In genomic region chr12:16620230-16620629, GRCm38 (mm10) we compare ENCODE assay signal across 24 mouse cellular contexts. TPM values are rescaled to one million over a fixed set of nuclear protein-coding genes. Genes with fewer than 3 reads are reported as not detected.
DNase-seq lines count a peak whose midpoint lies in the region; ATAC-seq and TF ChIP-seq lines count a peak whose summit lies in the region.
"Had no signal": no experiment of that assay in that cellular context is flagged by ENCODE, and none has a peak within 500 bp of the region (broad histone marks: within the 10 kb centered on the region; RNA-seq: fewer than 3 reads in every experiment).

No protein-coding gene starts in this region.

- no peaks in the 10 kb centered on the region for H3K9me3 ChIP-seq in liver, embryonic 11.5 days (ENCODE audit: control insufficient read depth, low read length)
- H3K9me3 ChIP-seq in intestine, embryonic 15.5 days: no peaks in the 10 kb centered on the region
- H3K9me3 ChIP-seq in forebrain, embryonic 12.5 days: no peaks in the 10 kb centered on the region
- H3K9me3 ChIP-seq: forebrain, embryonic 10.5 days; G1E; limb, embryonic 10.5 days; liver, embryonic 13.5 days; midbrain, embryonic 13.5 days; neural tube, embryonic 13.5 days had no signal

- 28% methylated on average over 3 of the region's 3 CpGs for WGBS in liver, adult 2 months
- 73% methylated on average over 3 of the region's 3 CpGs for WGBS in liver, embryonic 11.5 days
- WGBS in intestine, embryonic 15.5 days: 72% methylated on average over 3 of the region's 3 CpGs
- 93% methylated on average over 3 of the region's 3 CpGs for WGBS in forebrain, embryonic 12.5 days

- ATAC-seq in liver, embryonic 11.5 days (replicated peaks; ENCODE audit: low FRiP score): no peak
- ATAC-seq in intestine, embryonic 15.5 days: no peak
- ATAC-seq in forebrain, embryonic 12.5 days (ENCODE audit: low FRiP score): no peak
- ATAC-seq: midbrain, embryonic 13.5 days had no signal

- no peak for TF ChIP-seq CTCF in liver, adult 2 months (IDR thresholded peaks at IDR 0.05; ENCODE audit: low read depth, low read length)

- H3K79me2 ChIP-seq in liver, adult 2 months (ENCODE audit: control insufficient read depth, insufficient read depth, low read length): no peaks in the 10 kb centered on the region

- peak overlapping the region; percentile 80 for H3K27ac ChIP-seq in liver, adult 2 months (replicated peaks; ENCODE audit: insufficient read depth, low read depth, low read length)
- H3K27ac ChIP-seq in liver, embryonic 11.5 days (ENCODE audit: low read depth, low read length): no peak overlapping the region
- no peak overlapping the region for H3K27ac ChIP-seq in intestine, embryonic 15.5 days
- H3K27ac ChIP-seq in forebrain, embryonic 12.5 days: no peak overlapping the region
- H3K27ac ChIP-seq: forebrain, embryonic 10.5 days; layer of hippocampus, adult 2 months; limb, embryonic 10.5 days; liver, embryonic 13.5 days; macrophage; midbrain, embryonic 13.5 days; neural tube, embryonic 13.5 days; stomach, postnatal 0 days had no signal

- H3K9ac ChIP-seq in liver, adult 2 months (ENCODE audit: low read depth, low read length): no peak overlapping the region
- H3K9ac ChIP-seq in liver, embryonic 11.5 days (ENCODE audit: low read depth, low read length): no peak overlapping the region
- H3K9ac ChIP-seq in intestine, embryonic 15.5 days: no peak overlapping the region
- H3K9ac ChIP-seq in forebrain, embryonic 12.5 days: no peak overlapping the region
- H3K9ac ChIP-seq: liver, embryonic 13.5 days; midbrain, embryonic 13.5 days; neural tube, embryonic 13.5 days had no signal

- peaks cover 18% of the 10 kb centered on the region for H3K4me1 ChIP-seq in liver, adult 2 months (ENCODE audit: control insufficient read depth, insufficient read depth, low read length)
- no peaks in the 10 kb centered on the region for H3K4me1 ChIP-seq in liver, embryonic 11.5 days (replicated peaks; ENCODE audit: control insufficient read depth, insufficient read depth, low read length)
- peaks cover 13% of the 10 kb centered on the region for H3K4me1 ChIP-seq in intestine, embryonic 15.5 days (replicated peaks)
- H3K4me1 ChIP-seq in forebrain, embryonic 12.5 days: peaks cover 16% of the 10 kb centered on the region

- H3K4me3 ChIP-seq in liver, adult 2 months (ENCODE audit: insufficient read depth, low read depth, low read length): no peak overlapping the region
- H3K4me3 ChIP-seq in liver, embryonic 11.5 days (ENCODE audit: low read depth, low read length): no peak overlapping the region
- H3K4me3 ChIP-seq in intestine, embryonic 15.5 days (replicated peaks): no peak overlapping the region
- no peak overlapping the region for H3K4me3 ChIP-seq in forebrain, embryonic 12.5 days (replicated peaks)
- H3K4me3 ChIP-seq: forebrain, embryonic 10.5 days; layer of hippocampus, adult 2 months; limb, embryonic 10.5 days; liver, embryonic 13.5 days; midbrain, embryonic 13.5 days; neural tube, embryonic 13.5 days had no signal

- H3K27me3 ChIP-seq in liver, adult 2 months (ENCODE audit: control insufficient read depth, insufficient read depth, low read length): no peaks in the 10 kb centered on the region
- no peaks in the 10 kb centered on the region for H3K27me3 ChIP-seq in liver, embryonic 11.5 days (replicated peaks; ENCODE audit: control insufficient read depth, insufficient read depth, low read length)
- no peaks in the 10 kb centered on the region for H3K27me3 ChIP-seq in intestine, embryonic 15.5 days (replicated peaks)
- H3K27me3 ChIP-seq in forebrain, embryonic 12.5 days: no peaks in the 10 kb centered on the region
- H3K27me3 ChIP-seq: liver, embryonic 13.5 days; midbrain, embryonic 13.5 days; neural tube, embryonic 13.5 days had no signal

- no peaks in the 10 kb centered on the region for H3K36me3 ChIP-seq in liver, adult 2 months (ENCODE audit: control insufficient read depth, insufficient read depth, low read length)
- no peaks in the 10 kb centered on the region for H3K36me3 ChIP-seq in liver, embryonic 11.5 days (ENCODE audit: control insufficient read depth, insufficient read depth, low read length)
- H3K36me3 ChIP-seq in intestine, embryonic 15.5 days: no peaks in the 10 kb centered on the region
- no peaks in the 10 kb centered on the region for H3K36me3 ChIP-seq in forebrain, embryonic 12.5 days (replicated peaks)
- H3K36me3 ChIP-seq: forebrain, embryonic 10.5 days; G1E; limb, embryonic 10.5 days; liver, embryonic 13.5 days; midbrain, embryonic 13.5 days; neural tube, embryonic 13.5 days had no signal

- H3K4me2 ChIP-seq in liver, embryonic 11.5 days: no peak overlapping the region
- no peak overlapping the region for H3K4me2 ChIP-seq in intestine, embryonic 15.5 days (replicated peaks)
- no peak overlapping the region for H3K4me2 ChIP-seq in forebrain, embryonic 12.5 days
- H3K4me2 ChIP-seq: liver, embryonic 13.5 days; midbrain, embryonic 13.5 days; neural tube, embryonic 13.5 days had no signal

- peak; percentile 34 to 66 for DNase-seq in adrenal gland, adult (ENCODE audit: inconsistent age in 2 of 2, low spot score in 1 of 2)
- no peak for DNase-seq in adrenal gland, adult 18-20 months (ENCODE audit: low spot score in 2 of 2)
- peak; percentile 61 for DNase-seq in liver, adult 2 months (ENCODE audit: extremely low read depth, low read depth, low spot score)
- no peak for DNase-seq in liver, embryonic 11.5 days (ENCODE audit: low spot score)
- peak; percentile 80 for DNase-seq in adipocyte (ENCODE audit: low spot score)
- DNase-seq in lung, postnatal 4 days: peak; percentile 30 to 43
- DNase-seq: cerebellum, adult 8-10 months; heart, adult 18-20 months; heart, postnatal 4 days; kidney, adult 18-20 months; kidney, postnatal 14 days; liver, embryonic 13.5 days; right cerebral cortex, adult 18-20 months had no signal

- TF ChIP-seq POLR2A in liver, adult 2 months (IDR thresholded peaks at IDR 0.05; ENCODE audit: extremely low read depth, insufficient read depth, low read length): no peak

RNA-seq across cellular contexts. Expression of gene Lpin1, which starts 9.5 kb away (rescaled TPM):
- total RNA-seq in adrenal gland, adult 18-20 months (2021): 100 to 1,000 TPM in 1 of 2 experiments, 10 to 100 TPM in 1; 92.7 to 186 TPM
- 85.8 and 118 TPM in 2 replicates for total RNA-seq in liver, adult 2 months (2014; rRNA removed)
- polyA plus RNA-seq in liver, adult 2 months (2012; rRNA removed): 11.9 and 19.8 TPM in 2 replicates
- 9.6 and 10.4 TPM in 2 replicates for polyA plus RNA-seq in liver, embryonic 11.5 days (2014; fragmentation: Nextera tagmentation; extraction: Ambion mirVana)
- polyA plus RNA-seq in intestine, embryonic 15.5 days (2015; fragmentation: Nextera tagmentation; extraction: Ambion mirVana): 7.2 and 8.6 TPM in 2 replicates
- polyA plus RNA-seq in forebrain, embryonic 12.5 days (2016; fragmentation: Nextera tagmentation; extraction: Ambion mirVana): 10.4 and 11.1 TPM in 2 replicates

RNA-seq across cellular contexts. Expression of gene Ntsr2, which starts 33.0 kb away (rescaled TPM):
- total RNA-seq in adrenal gland, adult 18-20 months (2021): 1 to 10 TPM; 1.6 to 2.1 TPM
- not detected in 2 replicates for total RNA-seq in liver, adult 2 months (2014; rRNA removed)
- polyA plus RNA-seq in liver, adult 2 months (2012; rRNA removed): not detected in 2 replicates
- polyA plus RNA-seq in liver, embryonic 11.5 days (2014; fragmentation: Nextera tagmentation; extraction: Ambion mirVana): not detected in 2 replicates
- 0.05 and 0.08 TPM in 2 replicates for polyA plus RNA-seq in intestine, embryonic 15.5 days (2015; fragmentation: Nextera tagmentation; extraction: Ambion mirVana)
- polyA plus RNA-seq in forebrain, embryonic 12.5 days (2016; fragmentation: Nextera tagmentation; extraction: Ambion mirVana): 0.13 TPM in 1 of 2 replicates, not detected in the other
- polyA plus RNA-seq: forebrain, embryonic 10.5 days; G1E; limb, embryonic 10.5 days; liver, embryonic 13.5 days; macrophage; stomach, postnatal 0 days; thymus, postnatal 0 days had no signal

Comparison
In these comparisons a context has a peak if more than half of its experiments do, and no peak if none do; other contexts are left out.
1. DNase-seq: peak in adrenal gland, adult (2 of 2), liver, adult 2 months (single experiment), adipocyte (single experiment) and lung, postnatal 4 days (2 of 2); none in adrenal gland, adult 18-20 months (0 of 2) and liver, embryonic 11.5 days (single experiment).